Mouse (Mus musculus): ENCODE results near the gene Gm498. TPM values are rescaled to one million over a fixed set of nuclear protein-coding genes. Genes with fewer than 3 reads are reported as not detected.

Gm498 gene
- polyA plus RNA-seq, 1 experiment from 2014 or later, result not detected

DNA sequence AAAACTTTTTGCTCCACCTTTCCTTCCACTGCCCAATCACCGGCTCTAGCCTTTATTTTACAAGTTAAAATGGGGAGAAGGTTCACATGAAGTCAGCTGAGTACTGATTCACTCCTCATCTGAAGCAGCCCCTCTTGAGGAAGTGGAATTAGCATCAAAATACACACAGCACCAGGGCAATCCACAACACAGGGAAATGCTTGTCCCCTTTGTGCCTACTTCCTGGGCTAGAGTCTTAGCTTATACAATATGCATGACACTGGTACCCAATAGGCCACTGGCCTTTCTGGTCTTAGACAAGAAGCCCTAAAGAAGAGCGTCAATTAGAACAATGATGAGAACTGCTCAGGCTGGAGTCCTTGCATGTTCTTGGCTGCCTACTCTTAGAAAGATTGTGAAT lies 25.7 kb downstream of the Gm498 start:
- ATAC-seq (ENCODE audit: insufficient read depth), result no peak
- H3K9ac ChIP-seq, result no peak overlapping the region
- H3K36me3 ChIP-seq (replicated peaks), result no peaks in the 10 kb centered on the region
- no peak overlapping the region for H3K27ac ChIP-seq (replicated peaks)
- H3K4me2 ChIP-seq, result no peak overlapping the region
- H3K9me3 ChIP-seq (replicated peaks), result no peaks in the 10 kb centered on the region
- WGBS (ENCODE audit: insufficient replicate concordance), result 44% methylated on average over 2 of the region's 2 CpGs
- no peaks in the 10 kb centered on the region for H3K27me3 ChIP-seq
- H3K4me3 ChIP-seq (replicated peaks), result no peak overlapping the region
- no peaks in the 10 kb centered on the region for H3K4me1 ChIP-seq (replicated peaks)

DNA sequence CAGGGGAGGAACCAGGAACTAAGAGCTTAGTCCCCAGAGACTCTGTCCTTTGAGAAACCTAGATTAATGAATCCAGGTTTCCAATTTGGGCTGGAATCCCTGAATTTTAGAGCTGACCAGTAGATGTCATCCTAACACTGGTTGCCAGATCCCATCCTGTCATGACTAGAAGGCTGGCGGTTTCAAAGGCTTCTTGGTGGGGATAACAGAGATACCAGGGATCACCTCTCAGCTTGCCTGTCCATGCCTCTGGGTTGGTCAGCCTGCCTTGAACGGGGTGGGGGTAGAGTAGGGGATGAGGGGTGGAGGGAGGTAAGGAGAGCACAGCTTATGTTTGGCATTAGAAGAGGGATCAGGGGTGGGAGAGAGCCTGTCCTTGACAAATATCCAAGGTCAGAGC lies 34.0 kb downstream of the Gm498 start:
- Histone ChIP-seq H3K27ac (replicated peaks) (no peak overlapping the region), H3K4me1 (replicated peaks) (no peaks in the 10 kb centered on the region), H3K4me3 (replicated peaks) (no peak overlapping the region), H3K4me2 (no peak overlapping the region), H3K9me3 (replicated peaks) (no peaks in the 10 kb centered on the region), H3K9ac (no peak overlapping the region), H3K27me3 (no peaks in the 10 kb centered on the region), H3K36me3 (replicated peaks) (no peaks in the 10 kb centered on the region)
- no peak for ATAC-seq (ENCODE audit: insufficient read depth)
- WGBS (ENCODE audit: insufficient replicate concordance), result 18% methylated on average over 2 of the region's 2 CpGs

DNA sequence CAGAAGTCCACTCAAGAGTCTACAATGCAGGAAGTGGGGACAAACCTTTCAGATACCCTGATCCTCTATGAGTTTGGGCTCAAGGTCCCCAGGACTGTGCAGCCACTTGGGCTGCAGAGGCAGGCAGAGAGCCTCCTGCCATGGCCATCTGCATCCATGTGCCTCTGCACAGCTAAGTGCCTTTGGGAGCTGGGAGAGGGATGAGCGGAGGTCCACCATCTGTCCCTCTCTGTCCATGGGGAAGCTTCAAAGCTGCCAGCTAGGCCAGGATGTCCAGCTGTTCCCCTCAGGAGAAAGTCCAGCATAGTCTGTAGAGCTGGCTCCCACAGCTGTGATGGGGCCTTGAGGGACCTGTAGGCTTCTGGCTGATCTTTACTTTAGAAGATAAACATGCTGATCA lies 38.5 kb downstream of the Gm498 start:
- Histone ChIP-seq H3K9me3 (replicated peaks) (no peaks in the 10 kb centered on the region), H3K4me1 (replicated peaks) (0 out of 2 replicates have a peak, but pooled peaks cover 4% of the 10 kb centered on the region), H3K4me3 (replicated peaks) (no peak overlapping the region), H3K9ac (no peak overlapping the region), H3K27me3 (no peaks in the 10 kb centered on the region), H3K4me2 (no peak overlapping the region), H3K36me3 (replicated peaks) (no peaks in the 10 kb centered on the region), H3K27ac (replicated peaks) (no peak overlapping the region)
- no peak for ATAC-seq (ENCODE audit: insufficient read depth)
- WGBS (ENCODE audit: insufficient replicate concordance), result 79% methylated on average over 1 of the region's 1 CpGs

DNA sequence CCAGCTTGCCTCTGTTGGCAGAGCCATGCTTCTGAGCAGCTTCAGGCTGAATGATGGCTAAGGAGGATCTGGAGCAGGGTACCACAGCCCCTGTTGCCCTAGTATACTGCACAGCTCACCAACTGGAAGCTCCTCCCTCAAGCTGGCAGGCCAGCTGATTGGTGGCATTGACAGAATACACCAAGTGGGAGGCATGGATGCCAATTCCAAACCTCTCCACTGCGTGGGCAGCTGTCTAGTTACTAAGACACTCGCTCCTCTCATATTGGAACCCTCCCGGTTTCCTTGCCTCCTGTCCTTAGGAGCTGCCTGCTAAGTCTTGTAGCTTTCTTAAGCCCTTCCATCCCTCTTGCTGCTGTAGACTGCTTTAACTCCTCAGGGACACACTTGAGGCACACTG lies 39.0 kb downstream of the Gm498 start:
- Histone ChIP-seq H3K9ac (no peak overlapping the region), H3K4me1 (replicated peaks) (0 out of 2 replicates have a peak, but pooled peaks cover 4% of the 10 kb centered on the region), H3K36me3 (replicated peaks) (no peaks in the 10 kb centered on the region), H3K4me3 (replicated peaks) (no peak overlapping the region), H3K4me2 (no peak overlapping the region), H3K9me3 (replicated peaks) (no peaks in the 10 kb centered on the region), H3K27ac (replicated peaks) (no peak overlapping the region), H3K27me3 (no peaks in the 10 kb centered on the region)
- WGBS (ENCODE audit: insufficient replicate concordance), result 64% methylated on average over 3 of the region's 3 CpGs
- no peak for ATAC-seq (ENCODE audit: insufficient read depth)

DNA sequence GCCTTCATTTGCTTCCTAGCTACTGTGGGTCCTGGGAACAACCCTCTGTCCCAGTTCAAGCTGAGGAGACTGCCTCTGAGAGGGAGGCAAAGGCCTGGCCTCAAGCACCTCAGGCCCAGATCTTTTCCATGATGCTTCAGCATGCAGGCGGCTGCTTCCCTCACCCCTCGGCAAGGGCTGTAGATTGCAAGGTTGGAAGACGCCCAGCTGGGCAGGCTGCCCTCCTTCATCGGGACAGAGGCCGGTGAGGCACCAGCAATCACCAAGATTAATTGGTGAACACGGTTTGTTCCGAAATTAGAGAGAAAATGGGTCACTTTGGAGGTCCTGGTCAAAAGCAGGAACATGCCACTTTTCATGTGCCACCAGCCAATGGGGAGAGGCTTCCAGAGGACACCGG lies 47.0 kb downstream of the Gm498 start:
- Histone ChIP-seq H3K4me1 (replicated peaks) (no peaks in the 10 kb centered on the region), H3K9me3 (replicated peaks) (no peaks in the 10 kb centered on the region), H3K4me2 (no peak overlapping the region), H3K9ac (no peak overlapping the region), H3K4me3 (replicated peaks) (no peak overlapping the region), H3K27ac (replicated peaks) (no peak overlapping the region), H3K36me3 (replicated peaks) (no peaks in the 10 kb centered on the region), H3K27me3 (no peaks in the 10 kb centered on the region)
- ATAC-seq (ENCODE audit: insufficient read depth), result no peak
- 65% methylated on average over 8 of the region's 8 CpGs for WGBS (ENCODE audit: insufficient replicate concordance)

DNA sequence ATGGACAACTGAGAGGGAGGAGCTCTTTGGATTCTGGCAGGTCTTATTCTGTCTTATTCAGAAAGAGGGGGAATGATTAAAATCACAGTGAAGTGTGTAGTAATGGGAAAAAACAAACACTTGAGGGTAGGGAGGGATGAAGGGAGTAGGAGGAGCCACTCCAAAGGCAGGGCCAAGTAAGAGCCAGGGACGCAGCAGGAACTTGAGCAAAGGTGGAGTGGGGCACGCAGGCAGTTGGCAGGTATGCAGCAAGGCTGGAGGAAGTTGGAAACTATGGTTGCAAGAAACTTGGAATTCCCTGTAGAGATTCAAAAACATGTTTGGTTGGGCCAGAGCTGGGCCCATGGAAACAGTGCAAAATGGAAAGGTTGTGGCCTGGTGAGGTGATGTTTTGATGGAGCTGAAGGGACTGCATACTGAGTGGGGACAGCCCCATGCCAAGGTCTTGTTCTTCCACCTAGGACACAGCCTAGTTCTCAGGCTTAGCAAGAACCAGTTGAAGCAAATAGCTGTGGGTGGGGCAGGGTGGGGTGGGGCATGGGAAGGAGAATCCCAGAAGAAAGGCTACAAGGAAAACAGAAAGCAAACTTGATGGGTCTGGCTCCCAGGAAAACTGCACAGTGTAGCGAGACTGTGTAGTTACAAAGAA lies 52.5 kb downstream of the Gm498 start:
- H3K27me3 ChIP-seq, result no peaks in the 10 kb centered on the region
- H3K4me1 ChIP-seq (replicated peaks), result no peaks in the 10 kb centered on the region
- no peak overlapping the region for H3K27ac ChIP-seq (replicated peaks)
- no peaks in the 10 kb centered on the region for H3K9me3 ChIP-seq (replicated peaks)
- no peak for ATAC-seq (ENCODE audit: insufficient read depth)
- no peaks in the 10 kb centered on the region for H3K36me3 ChIP-seq (replicated peaks)
- no peak overlapping the region for H3K4me2 ChIP-seq
- no peak overlapping the region for H3K9ac ChIP-seq
- WGBS (ENCODE audit: insufficient replicate concordance), result 48% methylated on average over 3 of the region's 3 CpGs
- H3K4me3 ChIP-seq (replicated peaks), result no peak overlapping the region

DNA sequence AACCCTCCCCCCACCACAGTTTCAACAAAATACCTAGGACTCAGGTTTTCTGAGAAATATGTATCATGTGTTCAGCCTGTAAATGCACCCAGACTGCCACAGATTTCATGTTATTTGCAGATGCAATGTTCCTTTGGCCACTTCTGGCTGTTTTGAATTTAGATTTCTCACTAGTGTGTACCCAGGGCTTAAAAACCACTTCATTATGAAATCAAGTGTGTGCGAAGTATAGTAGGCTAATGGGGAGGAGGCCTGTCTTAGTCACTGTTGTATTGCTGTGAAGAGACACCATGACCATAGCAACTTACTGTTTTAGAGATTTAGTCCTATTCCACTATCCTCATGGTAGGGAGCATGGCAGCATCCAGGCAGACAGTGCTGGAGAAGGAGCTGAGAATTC lies 63.3 kb downstream of the Gm498 start:
- H3K9me3 ChIP-seq (replicated peaks), result no peaks in the 10 kb centered on the region
- H3K27me3 ChIP-seq, result peaks cover 5% of the 10 kb centered on the region; the same call in 1 of the 2 replicates
- H3K9ac ChIP-seq, result no peak overlapping the region
- H3K4me3 ChIP-seq (replicated peaks), result no peak overlapping the region
- 53% methylated on average over 1 of the region's 1 CpGs for WGBS (ENCODE audit: insufficient replicate concordance)
- H3K4me1 ChIP-seq (replicated peaks), result no peaks in the 10 kb centered on the region
- H3K36me3 ChIP-seq (replicated peaks), result no peaks in the 10 kb centered on the region
- H3K27ac ChIP-seq (replicated peaks), result no peak overlapping the region
- no peak overlapping the region for H3K4me2 ChIP-seq
- ATAC-seq (ENCODE audit: insufficient read depth), result no peak

DNA sequence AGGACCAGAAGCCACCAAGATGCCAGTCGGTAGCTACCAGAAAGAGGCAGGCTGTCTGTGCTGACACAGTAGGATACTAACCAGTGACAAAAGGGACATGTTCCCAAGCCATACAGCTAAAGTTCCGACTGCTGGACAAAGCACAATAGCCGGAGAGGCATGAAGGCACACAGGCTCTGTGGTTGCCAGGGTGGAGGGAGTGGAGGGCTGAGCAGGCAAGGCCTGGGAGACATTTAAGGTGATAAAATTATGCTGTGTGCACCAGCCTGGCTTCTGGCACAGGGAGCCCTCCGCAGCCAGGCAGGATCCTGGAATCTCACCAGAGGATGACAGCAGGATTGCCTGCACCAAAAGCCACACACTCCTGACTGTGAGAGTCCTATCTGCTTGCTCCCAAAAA lies 72.0 kb downstream of the Gm498 start:
- H3K9ac ChIP-seq, result no peak overlapping the region
- H3K4me1 ChIP-seq (replicated peaks), result no peaks in the 10 kb centered on the region
- no peak overlapping the region for H3K4me2 ChIP-seq
- no peak overlapping the region for H3K4me3 ChIP-seq (replicated peaks)
- no peak for ATAC-seq (ENCODE audit: insufficient read depth)
- H3K27me3 ChIP-seq, result no peaks in the 10 kb centered on the region
- H3K36me3 ChIP-seq (replicated peaks), result no peaks in the 10 kb centered on the region
- WGBS (ENCODE audit: insufficient replicate concordance), result 63% methylated on average over 4 of the region's 4 CpGs
- H3K9me3 ChIP-seq (replicated peaks), result no peaks in the 10 kb centered on the region
- no peak overlapping the region for H3K27ac ChIP-seq (replicated peaks)

DNA sequence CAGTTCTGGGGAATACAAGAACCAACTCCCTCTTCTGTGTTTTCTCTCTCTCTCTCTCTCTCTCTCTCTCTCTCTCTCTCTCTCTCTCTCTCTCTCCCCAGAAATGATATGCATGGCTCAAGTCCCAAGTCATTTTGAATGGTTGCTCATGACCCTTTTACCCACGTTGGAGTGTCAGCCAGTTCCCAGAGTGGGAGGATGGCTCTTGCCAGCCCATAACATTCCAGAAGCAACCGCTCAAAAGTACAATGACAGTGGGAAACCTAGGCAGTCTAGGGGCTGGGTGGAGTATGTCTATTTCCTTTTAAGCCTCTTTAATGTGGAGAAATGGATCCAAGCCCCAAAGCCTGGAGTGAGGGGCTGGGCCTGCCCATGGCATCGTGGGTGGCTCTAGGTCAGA lies 72.8 kb downstream of the Gm498 start:
- WGBS (ENCODE audit: insufficient replicate concordance), result 63% methylated on average over 3 of the region's 3 CpGs
- no peaks in the 10 kb centered on the region for H3K4me1 ChIP-seq (replicated peaks)
- no peak overlapping the region for H3K9ac ChIP-seq
- no peaks in the 10 kb centered on the region for H3K9me3 ChIP-seq (replicated peaks)
- no peak overlapping the region for H3K4me3 ChIP-seq (replicated peaks)
- no peak for ATAC-seq (ENCODE audit: insufficient read depth)
- no peaks in the 10 kb centered on the region for H3K36me3 ChIP-seq (replicated peaks)
- no peak overlapping the region for H3K4me2 ChIP-seq
- H3K27ac ChIP-seq (replicated peaks), result no peak overlapping the region
- no peaks in the 10 kb centered on the region for H3K27me3 ChIP-seq

DNA sequence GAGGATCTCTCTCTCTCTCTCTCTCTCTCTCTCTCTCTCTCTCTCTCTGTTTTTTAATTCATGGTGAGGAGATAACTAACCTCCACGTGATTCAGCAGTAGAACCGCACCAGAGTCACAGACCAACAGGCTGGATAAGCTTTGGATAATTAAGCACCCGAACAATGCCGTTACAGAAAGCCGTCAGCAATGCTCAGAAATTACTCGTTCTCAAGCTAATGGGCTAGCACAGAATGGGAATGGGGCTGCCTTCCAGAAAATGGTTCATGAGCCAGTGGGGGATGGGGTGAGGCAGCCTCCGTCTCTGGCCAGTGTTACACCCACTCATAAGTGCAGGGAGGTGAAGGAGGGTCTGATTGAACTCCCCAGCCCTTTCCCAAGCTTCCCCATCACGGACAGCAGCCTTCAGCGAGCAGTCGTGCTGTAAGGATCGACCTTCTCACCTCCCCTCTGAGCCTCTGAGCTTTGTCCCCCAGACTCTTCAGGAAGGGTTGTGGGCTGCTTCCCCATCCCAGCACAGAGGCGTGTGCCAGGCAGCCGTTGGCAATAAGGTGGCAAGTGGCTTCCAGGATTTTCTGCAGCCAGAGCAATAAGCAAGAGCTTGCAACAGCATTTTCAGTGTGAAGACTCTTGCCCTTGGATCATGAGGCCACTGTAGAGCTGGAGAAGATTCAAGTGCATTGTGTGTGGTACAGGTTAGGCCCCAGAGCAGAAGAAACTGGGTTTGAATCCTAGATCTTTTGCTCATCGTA lies 76.5 kb downstream of the Gm498 start:
- no peak overlapping the region for H3K4me2 ChIP-seq
- WGBS (ENCODE audit: insufficient replicate concordance), result 65% methylated on average over 14 of the region's 14 CpGs
- ATAC-seq (ENCODE audit: insufficient read depth), result no peak

DNA sequence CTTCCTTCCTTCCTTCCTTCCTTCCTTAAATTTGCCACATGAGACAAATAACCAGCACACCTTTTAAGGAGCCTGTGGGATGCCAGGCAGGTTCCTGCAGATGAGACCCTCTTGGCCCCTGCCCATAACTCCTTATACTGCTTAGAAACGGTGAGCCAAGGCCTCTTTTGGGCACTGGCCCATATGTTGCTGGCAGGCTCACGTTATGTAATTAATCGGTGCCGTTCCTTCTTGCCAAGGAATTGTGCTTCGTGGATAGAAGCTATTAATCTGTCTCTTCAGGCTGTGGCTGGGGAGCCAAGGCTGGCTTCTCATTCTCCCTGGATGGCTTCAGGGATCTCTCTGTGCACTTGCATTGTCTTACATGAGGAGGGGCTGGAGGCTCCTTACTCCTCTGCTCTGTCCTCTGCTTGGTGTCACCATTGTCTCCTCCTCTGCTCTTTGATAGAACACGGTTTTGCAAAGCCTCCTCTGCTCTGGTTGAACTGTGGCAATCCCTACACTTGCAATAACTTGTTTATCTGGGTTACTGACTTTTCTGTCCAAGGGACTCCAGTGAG lies 77.9 kb downstream of the Gm498 start:
- no peak for ATAC-seq (ENCODE audit: insufficient read depth)
- WGBS (ENCODE audit: insufficient replicate concordance), result 58% methylated on average over 6 of the region's 6 CpGs
- Histone ChIP-seq H3K9ac (no peak overlapping the region), H3K9me3 (replicated peaks) (no peaks in the 10 kb centered on the region), H3K4me3 (replicated peaks) (no peak overlapping the region), H3K36me3 (replicated peaks) (no peaks in the 10 kb centered on the region), H3K27ac (replicated peaks) (no peak overlapping the region), H3K4me2 (no peak overlapping the region), H3K4me1 (replicated peaks) (no peaks in the 10 kb centered on the region), H3K27me3 (no peaks in the 10 kb centered on the region)

More for the DNA sequence above, 76.5 kb downstream of the Gm498 start:
- no peak overlapping the region for H3K4me3 ChIP-seq (replicated peaks)
- H3K36me3 ChIP-seq (replicated peaks), result no peaks in the 10 kb centered on the region
- H3K27ac ChIP-seq (replicated peaks), result no peak overlapping the region
- H3K4me1 ChIP-seq (replicated peaks), result no peaks in the 10 kb centered on the region
- no peaks in the 10 kb centered on the region for H3K27me3 ChIP-seq
- H3K9ac ChIP-seq, result no peak overlapping the region
- H3K9me3 ChIP-seq (replicated peaks), result no peaks in the 10 kb centered on the region

All from liver, embryonic 15.5 days (tissue).